In genomic region chr19:6820538-6821195, GRCm38 (mm10) we compare ENCODE assay signal across 27 mouse cellular contexts.
"Had no signal": no experiment of that assay in that cellular context is flagged by ENCODE, and none has a peak within 500 bp of the region (broad histone marks: within the 10 kb centered on the region; RNA-seq: fewer than 3 reads in every experiment).

No protein-coding gene starts in this region.

- H3K27me3 ChIP-seq: heart, embryonic 15.5 days; hindbrain, embryonic 15.5 days; intestine, embryonic 15.5 days; kidney, embryonic 15.5 days had no signal

- H3K4me1 ChIP-seq: hindbrain, embryonic 13.5 days; hindbrain, embryonic 15.5 days; intestine, embryonic 15.5 days; limb, embryonic 12.5 days had no signal

- DNase-seq: gastrocnemius, postnatal 14 days; gastrocnemius, postnatal 36 days; heart, adult 11 months; heart, adult 2 months; heart, postnatal 14 days; heart, postnatal 36 days; kidney, adult 18-20 months; kidney, adult 8-10 months; kidney, postnatal 14 days; kidney, postnatal 4 days; liver; liver, embryonic 13.5 days had no signal

- H3K9ac ChIP-seq: heart, embryonic 13.5 days; heart, embryonic 15.5 days; hindbrain, embryonic 13.5 days; hindbrain, embryonic 15.5 days; intestine, embryonic 15.5 days; kidney, embryonic 15.5 days; limb, embryonic 12.5 days; liver, embryonic 13.5 days had no signal

- ATAC-seq: inflammation-experienced regulatory T-cells, adult 6 months; intestine, embryonic 15.5 days; intestine, postnatal 0 days had no signal

- H3K27ac ChIP-seq: heart, adult 2 months; heart, embryonic 13.5 days; heart, embryonic 15.5 days; hindbrain, embryonic 13.5 days; hindbrain, embryonic 15.5 days; intestine, embryonic 15.5 days; kidney, embryonic 15.5 days; kidney, postnatal 0 days; layer of hippocampus, adult 2 months; left cerebral cortex, adult 2 months; limb, embryonic 10.5 days; limb, embryonic 12.5 days; liver, embryonic 13.5 days had no signal

- H3K4me3 ChIP-seq: heart, adult 2 months; heart, embryonic 13.5 days; heart, embryonic 15.5 days; hindbrain, embryonic 13.5 days; hindbrain, embryonic 15.5 days; intestine, embryonic 15.5 days; kidney, embryonic 15.5 days; layer of hippocampus, adult 2 months; left cerebral cortex, adult 2 months; limb, embryonic 10.5 days; limb, embryonic 12.5 days; liver, embryonic 13.5 days had no signal

- H3K4me2 ChIP-seq: heart, embryonic 11.5 days; heart, embryonic 13.5 days; heart, embryonic 15.5 days; hindbrain, embryonic 13.5 days; hindbrain, embryonic 15.5 days; intestine, embryonic 15.5 days; kidney, embryonic 15.5 days; limb, embryonic 12.5 days; liver, embryonic 11.5 days; liver, embryonic 13.5 days had no signal

- H3K36me3 ChIP-seq: heart, embryonic 13.5 days; heart, embryonic 15.5 days; hindbrain, embryonic 13.5 days; hindbrain, embryonic 15.5 days; intestine, embryonic 15.5 days; kidney, embryonic 15.5 days; limb, embryonic 10.5 days; limb, embryonic 12.5 days; liver, embryonic 13.5 days had no signal

- H3K9me3 ChIP-seq: heart, embryonic 13.5 days; heart, embryonic 15.5 days; hindbrain, embryonic 13.5 days; hindbrain, embryonic 15.5 days; intestine, embryonic 15.5 days; kidney, embryonic 15.5 days; limb, embryonic 10.5 days; liver, embryonic 13.5 days had no signal
